Mouse (Mus musculus) limb, embryonic 12.5 days (tissue): ENCODE results near the gene Ddx39. TPM values are rescaled to one million over a fixed set of nuclear protein-coding genes. Genes with fewer than 3 reads are reported as not detected.

Source experiments
- ATAC-seq: fragments of 200-750 bp; cut with Nextera tagmentation; 2 replicates; pipeline ENCODE4 v1.8.0; 2017; ENCODE audit warnings: low read depth, moderate TSS enrichment; ENCODE audit not compliant: insufficient number of reproducible peaks, insufficient read depth, low FRiP score, low TSS enrichment
- H3K27ac ChIP-seq: fragments of 300-500 bp; sonication (generic); 2 replicates; pipeline ENCODE4 v1.5.1; 2016; ENCODE audit warnings: mild to moderate bottlenecking, moderate library complexity
- H3K27me3 ChIP-seq: fragments of 300-500 bp; sonication (generic); 2 replicates; pipeline ENCODE4 v1.6.1; 2016; ENCODE audit warnings: mild to moderate bottlenecking, moderate library complexity
- H3K36me3 ChIP-seq: fragments of 300-500 bp; sonication (generic); 2 replicates; pipeline ENCODE4 v1.6.1; 2016; ENCODE audit warnings: mild to moderate bottlenecking, moderate library complexity
- H3K4me1 ChIP-seq: fragments of 300-500 bp; sonication (generic); replicated peaks from 2 replicates; pipeline ENCODE4 v1.6.1; 2016
- H3K4me2 ChIP-seq: fragments of 300-500 bp; sonication (generic); 2 replicates; pipeline ENCODE4 v1.6.1; 2016; ENCODE audit warnings: mild to moderate bottlenecking, moderate library complexity
- H3K4me3 ChIP-seq: fragments of 300-500 bp; sonication (generic); replicated peaks from 2 replicates; pipeline ENCODE4 v1.5.1; 2016; ENCODE audit warnings: mild to moderate bottlenecking
- H3K9ac ChIP-seq: fragments of 300-500 bp; sonication (generic); replicated peaks from 2 replicates; pipeline ENCODE4 v1.6.1; 2016; ENCODE audit warnings: mild to moderate bottlenecking, moderate library complexity
- H3K9me3 ChIP-seq: fragments of 300-500 bp; sonication (generic); 2 replicates; pipeline ENCODE4 v1.6.1; 2016; ENCODE audit warnings: mild to moderate bottlenecking, moderate library complexity
- WGBS: fragments of 180-500 bp; shearing (Covaris S2); methylation state at CpG from one replicate; pipeline ENCODE4 v1.1.7; 2016; 5-methylcytosine and 5-hydroxymethylcytosine counted together
- polyA plus RNA-seq: library from polyadenylated mRNA; unstranded; fragments of >200 nt; fragmentation: Nextera tagmentation; extraction: Ambion mirVana; gene quantifications from 2 replicates; pipeline ENCODE4 v1.2.1, GENCODE M21; 2016

Gene Ddx39
- polyA plus RNA-seq, 1 experiment from 2014 or later: 155 TPM

- WGBS: 83% methylated on average over 9 of the region's 9 CpGs
- Histone ChIP-seq H3K4me1 (peaks cover 24% of the 10 kb centered on the region), H3K4me3 (no peak overlapping the region), H3K36me3 (no peaks in the 10 kb centered on the region), H3K9ac (no peak overlapping the region), H3K9me3 (0 out of 2 replicates have a peak, but pooled peaks cover 4% of the 10 kb centered on the region), H3K27ac (no peak overlapping the region), H3K27me3 (no peaks in the 10 kb centered on the region), H3K4me2 (no peak overlapping the region)
- no peak for ATAC-seq
Observed at GRCm38 (mm10) chr8:83700423-83701085, 14.4 kb upstream of the Ddx39 start.

- Histone ChIP-seq H3K4me2 (no peak overlapping the region), H3K9me3 (0 out of 2 replicates have a peak, but pooled peaks cover 4% of the 10 kb centered on the region), H3K9ac (no peak overlapping the region), H3K27me3 (no peaks in the 10 kb centered on the region), H3K4me1 (peaks cover 11% of the 10 kb centered on the region), H3K27ac (no peak overlapping the region), H3K36me3 (no peaks in the 10 kb centered on the region), H3K4me3 (no peak overlapping the region)
- ATAC-seq: no peak
- 82% methylated on average over 4 of the region's 4 CpGs for WGBS
Observed at GRCm38 (mm10) chr8:83703426-83703825, 11.6 kb upstream of the Ddx39 start.

DNA sequence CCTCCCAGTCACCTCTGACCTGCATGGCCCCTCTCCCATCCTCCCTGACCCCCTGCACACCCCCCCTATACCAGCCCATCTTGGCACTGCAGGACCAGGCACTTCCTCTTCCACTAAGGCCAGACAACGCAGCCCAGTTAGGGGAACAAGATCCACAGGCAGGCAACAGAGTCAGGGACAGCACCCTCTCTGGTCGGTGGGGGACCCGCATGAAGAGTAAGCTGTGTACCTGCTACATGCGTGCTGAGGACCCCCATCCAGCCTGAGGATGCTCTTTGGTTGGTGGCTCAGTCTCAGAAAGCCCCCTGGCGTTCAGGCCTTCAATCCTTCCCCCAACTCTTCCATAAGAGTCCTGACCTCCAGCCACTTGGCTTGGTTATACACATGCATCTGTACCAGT is 8.6 kb upstream of the Ddx39 start:
- Histone ChIP-seq H3K9ac (no peak overlapping the region), H3K4me1 (no peaks in the 10 kb centered on the region), H3K4me3 (no peak overlapping the region), H3K27ac (no peak overlapping the region), H3K27me3 (no peaks in the 10 kb centered on the region), H3K4me2 (no peak overlapping the region), H3K36me3 (no peaks in the 10 kb centered on the region), H3K9me3 (0 out of 2 replicates have a peak, but pooled peaks cover 2% of the 10 kb centered on the region)
- ATAC-seq: no peak
- WGBS: 69% methylated on average over 5 of the region's 5 CpGs

DNA sequence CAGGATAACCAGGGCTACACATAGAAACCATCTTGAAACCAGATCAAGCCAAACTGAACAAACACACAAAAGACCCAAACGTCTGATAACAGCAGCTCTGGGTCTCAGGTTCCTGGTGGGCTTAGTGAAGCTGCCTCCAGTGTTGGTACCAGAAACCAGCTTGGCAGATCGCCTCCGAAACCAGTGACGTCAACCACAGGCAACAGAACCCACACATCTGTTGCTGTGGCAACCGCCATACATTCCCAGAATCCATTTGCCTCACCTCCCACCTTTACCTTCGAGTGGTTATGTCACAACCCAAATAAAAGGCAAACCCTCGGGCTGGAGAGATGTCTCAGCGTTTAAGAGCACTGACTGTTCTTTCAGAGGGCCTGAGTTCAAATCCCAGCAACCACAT is 7.4 kb upstream of the Ddx39 start:
- Histone ChIP-seq H3K9ac (no peak overlapping the region), H3K27ac (no peak overlapping the region), H3K9me3 (no peaks in the 10 kb centered on the region), H3K27me3 (no peaks in the 10 kb centered on the region), H3K4me3 (no peak overlapping the region), H3K36me3 (no peaks in the 10 kb centered on the region), H3K4me2 (no peak overlapping the region), H3K4me1 (no peaks in the 10 kb centered on the region)
- WGBS: 72% methylated on average over 8 of the region's 8 CpGs
- no peak for ATAC-seq

GRCm38 (mm10) chr8:83714676-83715030 is 324 bp upstream of the Ddx39 start:
- peak overlapping the region; percentile 88 for H3K4me3 ChIP-seq
- H3K4me2 ChIP-seq: peak overlapping the region; percentile 68
- peaks cover 18% of the 10 kb centered on the region for H3K4me1 ChIP-seq
- H3K36me3 ChIP-seq: peaks cover 7% of the 10 kb centered on the region
- WGBS: 16% methylated on average over 8 of the region's 8 CpGs
- H3K9me3 ChIP-seq: no peaks in the 10 kb centered on the region
- H3K27me3 ChIP-seq: no peaks in the 10 kb centered on the region
- no peak overlapping the region for H3K9ac ChIP-seq
- 0 out of 2 replicates have a peak overlapping the region, but pooled peaks have one; percentile 29 for H3K27ac ChIP-seq
- peak; percentile 57; the same call in 1 of the 2 replicates for ATAC-seq

DNA sequence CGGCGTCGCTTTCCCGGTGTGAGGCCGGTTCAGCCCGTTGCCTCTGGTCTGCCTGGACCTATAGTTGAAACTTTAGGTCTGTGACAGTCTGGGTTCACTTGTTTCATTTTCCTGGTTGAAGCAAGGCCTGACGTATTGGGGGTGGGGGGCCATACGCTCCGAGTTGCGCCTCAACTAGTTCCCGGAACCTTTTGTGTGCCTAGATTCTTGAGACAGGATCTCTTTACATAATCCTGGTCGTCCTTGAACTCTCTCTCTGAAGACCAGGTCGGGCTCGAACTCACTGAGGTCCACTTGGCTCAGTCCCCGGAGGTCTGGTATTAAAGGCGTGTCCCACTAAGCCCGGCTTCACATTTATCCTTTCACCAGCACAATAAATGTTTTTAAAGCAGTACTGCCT is 794 bp downstream of the Ddx39 start:
- Histone ChIP-seq H3K4me2 (peak overlapping the region; percentile 68), H3K36me3 (peaks cover 18% of the 10 kb centered on the region), H3K27ac (peak overlapping the region; percentile 91; the same call in 1 of the 2 replicates), H3K4me3 (peak overlapping the region; percentile 88), H3K9ac (peak overlapping the region; percentile 81), H3K9me3 (no peaks in the 10 kb centered on the region), H3K27me3 (no peaks in the 10 kb centered on the region), H3K4me1 (peaks cover 18% of the 10 kb centered on the region)
- WGBS: 2% methylated on average over 17 of the region's 17 CpGs
- no peak for ATAC-seq

DNA sequence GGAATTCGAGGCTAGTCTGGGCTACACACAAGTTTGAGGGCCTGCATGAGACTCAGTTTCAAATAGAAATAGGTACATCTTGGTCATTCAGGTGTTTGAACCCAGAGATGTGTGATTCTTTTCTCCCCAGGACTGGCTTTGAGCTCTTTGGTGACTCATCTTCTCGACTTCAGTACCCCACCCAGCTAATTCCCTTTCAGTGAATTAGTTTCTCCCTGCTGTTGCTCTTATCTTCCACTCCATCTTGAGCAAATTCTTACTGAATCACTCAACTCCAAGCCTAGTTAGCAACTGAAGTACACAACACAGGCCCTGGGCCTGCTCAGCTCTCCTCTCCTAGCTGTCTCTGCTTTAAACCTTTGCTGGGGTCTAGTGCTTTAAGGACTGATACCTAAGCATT is 1.6 kb downstream of the Ddx39 start:
- 69% methylated on average over 2 of the region's 2 CpGs for WGBS
- Histone ChIP-seq H3K4me3 (peak overlapping the region; percentile 88), H3K4me1 (peaks cover 18% of the 10 kb centered on the region), H3K9ac (0 out of 2 replicates have a peak overlapping the region, but pooled peaks have one; percentile 81), H3K27me3 (no peaks in the 10 kb centered on the region), H3K36me3 (peaks cover 26% of the 10 kb centered on the region), H3K4me2 (peak overlapping the region; percentile 68), H3K9me3 (no peaks in the 10 kb centered on the region), H3K27ac (no peak overlapping the region)
- no peak for ATAC-seq

DNA sequence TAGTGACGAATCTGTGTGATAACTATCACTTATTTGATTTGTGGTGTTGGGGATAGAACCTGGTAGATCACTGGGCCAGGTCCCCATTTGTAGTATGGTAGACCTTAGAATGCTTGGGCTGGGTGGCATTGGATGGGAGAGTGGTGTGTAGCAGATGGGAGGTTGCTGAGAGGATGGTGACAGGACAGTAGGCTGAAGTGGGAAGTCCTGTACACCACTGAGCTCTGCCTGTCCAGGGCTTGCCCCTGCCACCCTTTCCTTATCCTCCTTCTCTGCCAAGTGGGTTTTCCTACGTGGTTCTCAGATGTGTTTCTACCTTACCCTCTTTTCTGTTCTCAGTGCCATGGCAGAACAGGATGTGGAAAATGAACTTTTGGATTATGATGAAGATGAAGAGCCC is 4.1 kb downstream of the Ddx39 start:
- H3K36me3 ChIP-seq: peaks cover 51% of the 10 kb centered on the region
- no peaks in the 10 kb centered on the region for H3K9me3 ChIP-seq
- ATAC-seq: no peak
- H3K27me3 ChIP-seq: no peaks in the 10 kb centered on the region
- peaks cover 18% of the 10 kb centered on the region for H3K4me1 ChIP-seq
- no peak overlapping the region for H3K9ac ChIP-seq
- 98% methylated on average over 2 of the region's 2 CpGs for WGBS
- H3K4me3 ChIP-seq: no peak overlapping the region
- H3K27ac ChIP-seq: no peak overlapping the region
- H3K4me2 ChIP-seq: no peak overlapping the region

DNA sequence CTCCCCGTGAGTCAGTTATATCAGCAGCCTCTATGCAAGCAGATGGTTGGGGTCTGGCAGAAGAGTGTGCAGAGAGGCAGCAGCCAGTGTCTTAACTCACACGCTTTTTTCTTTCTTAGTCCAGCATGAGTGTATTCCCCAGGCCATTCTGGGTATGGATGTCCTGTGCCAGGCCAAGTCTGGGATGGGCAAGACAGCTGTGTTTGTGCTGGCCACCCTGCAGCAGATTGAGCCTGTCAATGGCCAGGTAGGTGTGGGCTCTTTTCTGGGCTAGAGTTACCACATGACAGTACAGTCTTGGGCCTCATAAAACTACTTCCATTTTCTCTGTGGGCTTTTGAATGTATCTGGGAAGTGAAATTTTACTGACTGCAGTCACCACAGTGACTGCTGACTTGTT is 4.7 kb downstream of the Ddx39 start:
- no peaks in the 10 kb centered on the region for H3K9me3 ChIP-seq
- no peak overlapping the region for H3K9ac ChIP-seq
- H3K27ac ChIP-seq: no peak overlapping the region
- peaks cover 57% of the 10 kb centered on the region for H3K36me3 ChIP-seq
- 80% methylated on average over 2 of the region's 2 CpGs for WGBS
- H3K4me2 ChIP-seq: no peak overlapping the region
- no peak for ATAC-seq
- no peak overlapping the region for H3K4me3 ChIP-seq
- peaks cover 18% of the 10 kb centered on the region for H3K4me1 ChIP-seq
- H3K27me3 ChIP-seq: no peaks in the 10 kb centered on the region

- 90% methylated on average over 25 of the region's 25 CpGs for WGBS
- Histone ChIP-seq H3K4me3 (no peak overlapping the region), H3K4me2 (no peak overlapping the region), H3K27ac (no peak overlapping the region), H3K9me3 (no peaks in the 10 kb centered on the region), H3K4me1 (peaks cover 12% of the 10 kb centered on the region), H3K27me3 (no peaks in the 10 kb centered on the region), H3K36me3 (peaks cover 75% of the 10 kb centered on the region), H3K9ac (no peak overlapping the region)
- ATAC-seq: no peak
Observed at GRCm38 (mm10) chr8:83721405-83722025, 6.5 kb downstream of the Ddx39 start.

DNA sequence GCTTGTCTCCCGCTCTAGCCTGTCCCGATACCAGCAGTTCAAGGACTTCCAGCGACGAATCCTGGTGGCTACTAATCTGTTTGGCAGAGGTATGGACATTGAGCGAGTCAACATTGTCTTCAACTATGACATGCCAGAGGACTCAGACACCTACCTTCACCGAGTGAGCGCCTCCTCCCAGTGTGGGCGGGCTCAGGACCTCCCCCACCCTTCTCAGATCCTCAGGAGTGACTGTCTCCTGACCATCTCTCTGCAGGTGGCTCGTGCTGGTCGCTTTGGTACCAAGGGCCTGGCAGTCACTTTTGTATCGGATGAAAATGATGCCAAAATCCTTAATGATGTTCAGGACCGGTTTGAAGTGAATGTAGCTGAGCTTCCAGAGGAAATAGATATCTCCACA is 7.7 kb downstream of the Ddx39 start:
- no peak for ATAC-seq
- Histone ChIP-seq H3K4me1 (0 out of 2 replicates have a peak, but pooled peaks cover 4% of the 10 kb centered on the region), H3K9ac (no peak overlapping the region), H3K9me3 (no peaks in the 10 kb centered on the region), H3K4me2 (no peak overlapping the region), H3K27ac (no peak overlapping the region), H3K27me3 (no peaks in the 10 kb centered on the region), H3K36me3 (peaks cover 77% of the 10 kb centered on the region), H3K4me3 (no peak overlapping the region)
- WGBS: 86% methylated on average over 12 of the region's 12 CpGs
